Mouse (Mus musculus) CH12.LX (cell line): ENCODE data around the gene Heatr5b.
A peak's percentile ranks its signal among the peaks of the same experiment; 100 is the strongest.
"Not testable (repeated sequence)": the region's sequence is repeated elsewhere in the genome, so short reads cannot be mapped to it uniquely, and the experiment has no call there.

Experiments used
- CHD2 ChIP-seq: IDR thresholded peaks from 2 replicates; pipeline ENCODE4 v1.6.1; 2011; ENCODE audit warnings: low read length, improper control_type of control experiment
- CTCF ChIP-seq, 2 experiments: IDR thresholded peaks in 1 of 2; conservative IDR thresholded peaks in 1 of 2; 2 replicates each; pipeline ENCODE4 v1.5.1; 2011 to 2012; ENCODE audit warnings: low read depth in 2 of 2, low read length in 2 of 2, improper control_type of control experiment in 1 of 2, inconsistent platforms in 1 of 2, mild to moderate bottlenecking in 1 of 2, moderate library complexity in 1 of 2
- HCFC1 ChIP-seq: IDR thresholded peaks from 2 replicates; pipeline ENCODE4 v1.6.1; 2012; ENCODE audit warnings: low read depth, mild to moderate bottlenecking, inconsistent platforms, low read length, improper control_type of control experiment
- JUND ChIP-seq: conservative IDR thresholded peaks from 2 replicates; pipeline ENCODE4 v1.6.1; 2011; ENCODE audit warnings: low read depth, low read length, improper control_type of control experiment
- MAX ChIP-seq: IDR thresholded peaks from 2 replicates; pipeline ENCODE4 v1.6.1; 2011; ENCODE audit warnings: low read length, improper control_type of control experiment
- POLR2A ChIP-seq: IDR thresholded peaks from 2 replicates; pipeline ENCODE4 v1.6.1; 2011; ENCODE audit warnings: low read depth, mild to moderate bottlenecking, improper control_type of control experiment, low read length
- POLR2AphosphoS2 ChIP-seq: IDR thresholded peaks from 2 replicates; pipeline ENCODE4 v1.6.1; 2011; ENCODE audit warnings: low read depth, low read length, improper control_type of control experiment
- TCF12 ChIP-seq: IDR thresholded peaks from 2 replicates; pipeline ENCODE4 v1.6.1; 2014; ENCODE audit warnings: low read depth, mild to moderate bottlenecking, inconsistent platforms, low read length, improper control_type of control experiment
- UBTF ChIP-seq: IDR thresholded peaks from 2 replicates; pipeline ENCODE4 v1.6.1; 2012; ENCODE audit warnings: low read depth, mild to moderate bottlenecking, inconsistent platforms, low read length, improper control_type of control experiment, moderate library complexity
- ZNF384 ChIP-seq: IDR thresholded peaks from 2 replicates; pipeline ENCODE4 v1.6.1; 2012; ENCODE audit warnings: low read depth, low read length, improper control_type of control experiment, inconsistent platforms

GRCm38 (mm10) chr17:78788273-78788672, 46.9 kb downstream of the Heatr5b start:
- TF ChIP-seq UBTF, POLR2A, TCF12, POLR2AphosphoS2, JUND, CHD2, ZNF384, HCFC1, MAX: not testable (repeated sequence)
- peak; percentile 21 to 31; a peak in 3 of 4 replicates for TF ChIP-seq CTCF (conservative IDR thresholded peaks at IDR 0.05 in 1 of 2, IDR thresholded peaks at IDR 0.05 in 1 of 2; ENCODE audit: low read depth in 2 of 2, low read length in 2 of 2)
